Mouse (Mus musculus): ENCODE measurements around the gene Wipi1.

DNA sequence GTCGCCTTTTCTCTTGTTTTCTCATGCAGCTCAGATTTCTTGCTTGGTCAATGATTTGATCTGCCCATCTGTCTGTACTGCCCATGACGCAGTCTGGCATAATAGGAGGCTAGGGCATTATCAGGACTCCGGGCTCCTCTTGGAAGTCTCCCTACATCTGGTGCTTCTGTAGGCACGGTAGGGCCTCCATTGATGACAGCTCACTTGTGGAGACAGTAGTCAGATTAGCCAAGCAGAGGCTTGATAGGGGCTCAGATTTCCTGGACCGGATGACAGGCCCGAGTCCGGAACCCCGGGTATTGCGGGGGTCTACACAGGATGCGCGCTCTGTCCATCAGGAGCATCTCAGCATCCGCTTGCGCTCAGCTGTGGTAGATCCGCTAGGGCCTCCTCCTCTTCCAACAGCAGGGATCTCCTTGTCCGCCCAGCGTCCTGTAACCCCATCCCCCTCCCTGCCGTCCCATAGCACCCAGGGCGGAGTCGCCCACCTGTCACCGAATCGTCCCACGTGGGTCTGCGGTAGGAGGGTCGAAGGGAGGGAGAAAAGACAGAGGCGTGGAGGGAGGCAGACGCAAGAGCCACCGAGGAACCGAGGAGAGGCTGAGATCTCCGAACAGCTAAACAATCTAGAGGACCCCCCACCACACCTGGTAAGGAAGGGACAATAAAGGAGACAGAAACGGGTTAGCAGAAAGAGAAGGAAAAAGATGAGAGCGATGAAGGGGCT is 38.4 kb upstream of the Wipi1 start:
- TF ChIP-seq MYOG (IDR thresholded peaks at IDR 0.05; ENCODE audit: control insufficient read depth in 1 of 3, insufficient read depth in 1 of 3, insufficient read length in 2 of 3, low read depth in 2 of 3): peak; percentile 63 to 97 (median 94)
- TF ChIP-seq USF1 (IDR thresholded peaks at IDR 0.05; ENCODE audit: low read depth): peak; percentile 86
